Mouse (Mus musculus): ENCODE results near the gene Gtpbp3. TPM values are rescaled to one million over a fixed set of nuclear protein-coding genes. Genes with fewer than 3 reads are reported as not detected.

The Gtpbp3 gene
- polyA plus RNA-seq, 1 experiment from 2014 or later = 8.3 TPM

DNA sequence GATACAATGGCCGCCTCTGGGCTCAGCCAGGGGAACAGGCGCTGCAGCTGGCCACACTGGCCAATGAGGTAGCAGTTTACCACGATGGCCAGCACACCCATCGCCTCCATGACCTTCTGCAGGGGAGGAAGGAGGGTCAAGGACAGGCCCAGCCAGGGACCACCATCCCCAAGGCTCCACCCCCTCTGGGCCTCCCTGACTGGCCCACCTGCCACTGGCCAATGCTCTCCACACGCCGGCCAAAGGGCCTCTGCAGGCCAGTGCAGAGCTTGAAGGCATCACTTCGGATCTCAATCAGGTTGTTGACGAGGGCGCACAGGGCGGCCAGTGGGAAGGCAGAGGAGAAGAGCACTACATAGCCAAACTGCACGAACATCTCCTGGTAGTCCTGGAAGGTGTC, 9.0 kb upstream of the Gtpbp3 start:
- no peaks in the 10 kb centered on the region for H3K9me3 ChIP-seq (ENCODE audit: control insufficient read depth, low read length)
- H3K27ac ChIP-seq (replicated peaks; ENCODE audit: low read depth, low read length) = no peak overlapping the region
- WGBS = 91% methylated on average over 11 of the region's 11 CpGs
- no peak overlapping the region for H3K4me3 ChIP-seq (ENCODE audit: low read depth, low read length)
- H3K9ac ChIP-seq (ENCODE audit: low read length) = no peak overlapping the region
- no peak for DNase-seq (ENCODE audit: low spot score)
- peaks cover 9% of the 10 kb centered on the region; the same call in 1 of the 2 replicates for H3K36me3 ChIP-seq (ENCODE audit: control insufficient read depth, insufficient read depth, low read length)
- ATAC-seq (ENCODE audit: insufficient number of reproducible peaks, low FRiP score, low TSS enrichment, low read depth) = no peak
- H3K27me3 ChIP-seq (ENCODE audit: control insufficient read depth, insufficient read depth, low read length) = no peaks in the 10 kb centered on the region
- H3K4me2 ChIP-seq (ENCODE audit: low read depth, severe bottlenecking) = no peak overlapping the region
- peaks cover 12% of the 10 kb centered on the region; the same call in 1 of the 2 replicates for H3K4me1 ChIP-seq (ENCODE audit: control insufficient read depth, insufficient read depth, low read length)

DNA sequence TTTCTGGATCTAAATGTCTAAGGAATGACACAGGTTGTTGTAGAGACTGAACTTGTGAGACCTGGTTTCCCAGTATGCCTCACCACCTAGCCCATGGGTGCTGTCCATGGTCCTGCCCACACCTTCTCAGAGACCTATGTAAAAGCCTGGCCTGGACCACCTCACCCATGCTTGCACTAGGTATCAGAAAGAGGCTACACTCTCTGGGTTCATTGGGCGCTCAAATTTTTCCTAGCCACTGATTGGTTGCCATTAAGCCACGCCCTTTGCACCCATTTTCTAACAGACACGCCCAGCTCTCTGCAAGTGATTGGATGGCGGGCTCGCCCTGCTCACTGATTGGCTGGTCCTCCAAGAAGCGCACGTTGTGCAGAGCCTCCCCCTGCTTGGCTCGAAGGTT, 4.0 kb upstream of the Gtpbp3 start:
- Histone ChIP-seq H3K27me3 (ENCODE audit: control insufficient read depth, insufficient read depth, low read length) (no peaks in the 10 kb centered on the region), H3K36me3 (ENCODE audit: control insufficient read depth, insufficient read depth, low read length) (peaks cover 2% of the 10 kb centered on the region; the same call in 1 of the 2 replicates), H3K4me1 (ENCODE audit: control insufficient read depth, insufficient read depth, low read length) (peaks cover 8% of the 10 kb centered on the region), H3K9me3 (ENCODE audit: control insufficient read depth, low read length) (no peaks in the 10 kb centered on the region), H3K27ac (replicated peaks; ENCODE audit: low read depth, low read length) (no peak overlapping the region), H3K4me2 (ENCODE audit: low read depth, severe bottlenecking) (no peak overlapping the region), H3K9ac (ENCODE audit: low read length) (no peak overlapping the region), H3K4me3 (ENCODE audit: low read depth, low read length) (no peak overlapping the region; the same call in none of the 2 replicates)
- DNase-seq (ENCODE audit: low spot score) = peak; percentile 86
- no peak for ATAC-seq (ENCODE audit: insufficient number of reproducible peaks, low FRiP score, low TSS enrichment, low read depth)
- 47% methylated on average over 8 of the region's 8 CpGs for WGBS

DNA sequence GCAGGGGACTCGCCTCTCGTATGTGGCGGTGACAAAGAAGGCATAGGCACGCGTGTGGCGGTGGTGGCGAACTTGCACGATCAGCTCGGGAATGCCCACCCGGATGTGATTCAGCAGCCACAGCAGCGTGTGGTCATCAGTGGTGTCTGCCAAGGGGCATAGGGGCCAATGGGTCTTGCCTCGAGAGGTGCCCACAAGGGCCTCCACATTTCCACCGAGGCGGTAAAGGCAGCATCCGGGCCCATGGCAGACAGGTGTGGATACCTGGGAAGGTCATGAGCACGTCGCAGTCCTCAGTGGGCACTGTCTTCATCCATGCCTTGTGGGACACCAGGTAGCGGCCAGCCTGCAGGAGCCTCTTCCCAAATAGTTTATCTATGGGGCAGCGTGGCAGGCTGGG, 3.2 kb upstream of the Gtpbp3 start:
- DNase-seq (ENCODE audit: low spot score) (no peak), ATAC-seq (ENCODE audit: insufficient number of reproducible peaks, low FRiP score, low TSS enrichment, low read depth) (no peak)
- no peaks in the 10 kb centered on the region for H3K9me3 ChIP-seq (ENCODE audit: control insufficient read depth, low read length)
- peaks cover 2% of the 10 kb centered on the region; the same call in 1 of the 2 replicates for H3K36me3 ChIP-seq (ENCODE audit: control insufficient read depth, insufficient read depth, low read length)
- no peaks in the 10 kb centered on the region for H3K27me3 ChIP-seq (ENCODE audit: control insufficient read depth, insufficient read depth, low read length)
- peak overlapping the region; percentile 91; the same call in 1 of the 2 replicates for H3K4me3 ChIP-seq (ENCODE audit: low read depth, low read length)
- WGBS = 93% methylated on average over 19 of the region's 19 CpGs
- H3K4me1 ChIP-seq (ENCODE audit: control insufficient read depth, insufficient read depth, low read length) = peaks cover 15% of the 10 kb centered on the region
- peak overlapping the region; percentile 82; the same call in 1 of the 2 replicates for H3K4me2 ChIP-seq (ENCODE audit: low read depth, severe bottlenecking)
- no peak overlapping the region for H3K27ac ChIP-seq (replicated peaks; ENCODE audit: low read depth, low read length)
- H3K9ac ChIP-seq (ENCODE audit: low read length) = no peak overlapping the region; the same call in 1 of the 2 replicates

DNA sequence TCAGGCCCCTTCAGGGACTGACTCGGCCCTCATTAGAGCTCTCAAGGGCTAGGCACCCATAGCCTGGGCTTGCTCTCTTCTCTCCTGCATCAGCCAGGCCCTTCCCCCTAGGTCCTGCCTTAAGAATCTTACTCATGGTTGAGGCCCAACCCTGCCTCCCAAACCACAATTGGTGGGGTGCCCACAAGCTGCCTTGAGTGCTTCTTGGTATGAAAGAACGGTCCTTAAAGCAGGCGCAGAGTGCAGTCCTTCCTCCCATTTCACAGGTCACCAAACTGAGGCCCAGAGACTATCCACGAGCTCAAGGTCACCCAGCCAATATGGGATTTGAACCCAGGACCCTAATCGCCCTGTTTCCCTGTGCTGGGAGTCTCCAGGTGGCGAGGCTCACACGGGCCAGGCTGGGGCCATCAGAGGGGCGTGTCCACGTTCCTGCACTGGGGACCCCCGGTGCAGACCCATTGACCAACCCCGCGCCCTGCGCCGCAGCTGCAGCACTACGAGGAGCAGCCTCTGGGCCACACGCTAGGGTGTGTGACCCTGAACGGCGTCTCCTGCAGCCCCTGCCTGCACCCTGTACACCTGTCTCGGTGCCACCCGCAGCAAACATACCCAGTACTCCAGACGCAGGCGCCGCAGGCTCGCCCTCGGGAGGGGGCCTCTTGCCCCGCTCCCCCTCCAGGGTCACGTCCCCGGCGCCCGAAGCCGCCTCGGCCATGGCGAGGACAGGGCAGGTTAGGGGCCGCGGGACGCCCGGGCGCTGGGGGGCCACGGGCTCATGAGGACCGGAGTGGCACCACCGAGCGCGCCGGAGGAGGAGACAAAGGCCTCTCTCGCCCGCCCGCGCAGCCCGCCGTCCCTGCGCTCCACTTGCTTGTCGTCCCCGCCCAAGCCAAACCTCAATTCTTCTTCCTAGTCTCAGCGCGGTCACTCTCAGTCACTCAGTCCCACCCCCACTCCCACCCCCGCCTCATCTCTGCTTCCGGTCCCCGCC, 2.5 kb upstream of the Gtpbp3 start, which contains the start of gene Ano8:
Ano8 (minus strand) TSS at position 822 of the 994 bp plus-strand sequence.
- peak; percentile 92 for DNase-seq (ENCODE audit: low spot score)
- H3K27ac ChIP-seq (replicated peaks; ENCODE audit: low read depth, low read length) = peak within 1 kb of the TSS; percentile 73; the same call in 1 of the 2 replicates
- WGBS = 6% methylated on average over 52 of the region's 58 CpGs
- peak; percentile 45; the same call in 1 of the 2 replicates for ATAC-seq (ENCODE audit: insufficient number of reproducible peaks, low FRiP score, low TSS enrichment, low read depth)
- peaks cover 2% of the 10 kb centered on the region; the same call in 1 of the 2 replicates for H3K36me3 ChIP-seq (ENCODE audit: control insufficient read depth, insufficient read depth, low read length)
- H3K9me3 ChIP-seq (ENCODE audit: control insufficient read depth, low read length) = no peaks in the 10 kb centered on the region
- no peaks in the 10 kb centered on the region for H3K27me3 ChIP-seq (ENCODE audit: control insufficient read depth, insufficient read depth, low read length)
- H3K4me3 ChIP-seq (ENCODE audit: low read depth, low read length) = peak within 1 kb of the TSS; percentile 91
- H3K4me2 ChIP-seq (ENCODE audit: low read depth, severe bottlenecking) = peak within 1 kb of the TSS; percentile 82
- peaks cover 17% of the 10 kb centered on the region for H3K4me1 ChIP-seq (ENCODE audit: control insufficient read depth, insufficient read depth, low read length)
- H3K9ac ChIP-seq (ENCODE audit: low read length) = peak within 1 kb of the TSS; percentile 91

DNA sequence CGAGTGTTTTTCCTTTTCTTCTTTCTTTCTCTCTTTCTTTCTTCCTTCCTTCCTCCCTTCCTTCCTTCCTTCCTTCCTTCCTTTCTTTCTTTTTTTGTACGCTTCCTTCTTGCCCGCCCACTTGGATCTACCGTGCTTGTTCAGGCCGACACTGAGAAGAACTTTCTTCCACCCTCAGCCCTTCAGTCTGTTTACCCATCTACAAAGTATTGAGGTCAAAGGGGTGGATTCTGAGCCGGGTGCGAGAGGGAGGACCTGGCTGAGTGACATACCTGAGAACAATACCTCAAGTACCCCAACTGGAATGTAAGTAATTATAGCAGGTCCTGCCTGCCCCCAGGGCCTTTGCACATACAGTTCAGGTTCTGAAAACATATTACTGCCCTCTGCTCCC, 1.8 kb upstream of the Gtpbp3 start:
- Histone ChIP-seq H3K27me3 (ENCODE audit: control insufficient read depth, insufficient read depth, low read length) (no peaks in the 10 kb centered on the region), H3K27ac (replicated peaks; ENCODE audit: low read depth, low read length) (no peak overlapping the region), H3K36me3 (ENCODE audit: control insufficient read depth, insufficient read depth, low read length) (peaks cover 5% of the 10 kb centered on the region; the same call in 1 of the 2 replicates), H3K4me1 (ENCODE audit: control insufficient read depth, insufficient read depth, low read length) (peaks cover 17% of the 10 kb centered on the region), H3K9ac (ENCODE audit: low read length) (peak overlapping the region; percentile 91), H3K9me3 (ENCODE audit: control insufficient read depth, low read length) (no peaks in the 10 kb centered on the region), H3K4me3 (ENCODE audit: low read depth, low read length) (peak overlapping the region; percentile 91; the same call in 1 of the 2 replicates), H3K4me2 (ENCODE audit: low read depth, severe bottlenecking) (peak overlapping the region; percentile 82; the same call in 1 of the 2 replicates)
- 30% methylated on average over 7 of the region's 7 CpGs for WGBS
- ATAC-seq (ENCODE audit: insufficient number of reproducible peaks, low FRiP score, low TSS enrichment, low read depth) = no peak
- DNase-seq (ENCODE audit: low spot score) = no peak

DNA sequence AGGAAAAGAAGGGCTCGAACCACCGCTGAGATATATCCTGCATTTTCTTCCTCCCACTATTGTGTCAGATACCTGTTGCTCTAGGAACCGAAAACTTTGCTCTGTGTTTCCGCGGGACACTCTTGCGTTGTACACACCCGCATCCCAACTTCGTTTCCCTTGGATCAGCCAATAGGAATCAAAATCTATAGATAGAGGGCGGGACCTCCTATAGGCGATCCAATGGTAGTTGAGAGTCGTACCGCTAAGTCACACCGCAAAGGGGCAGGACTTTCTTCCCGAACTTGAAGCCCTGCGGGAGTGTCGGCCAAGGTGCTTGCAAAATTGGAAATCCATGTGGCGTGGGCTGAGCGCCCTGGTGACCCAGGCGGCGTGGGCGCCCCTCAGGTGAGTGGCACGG, 551 bp downstream of the Gtpbp3 start:
- Histone ChIP-seq H3K27ac (replicated peaks; ENCODE audit: low read depth, low read length) (peak overlapping the region; percentile 77; the same call in 1 of the 2 replicates), H3K9ac (ENCODE audit: low read length) (peak overlapping the region; percentile 81), H3K27me3 (ENCODE audit: control insufficient read depth, insufficient read depth, low read length) (no peaks in the 10 kb centered on the region), H3K4me3 (ENCODE audit: low read depth, low read length) (peak overlapping the region; percentile 88), H3K4me1 (ENCODE audit: control insufficient read depth, insufficient read depth, low read length) (peaks cover 17% of the 10 kb centered on the region), H3K36me3 (ENCODE audit: control insufficient read depth, insufficient read depth, low read length) (peaks cover 8% of the 10 kb centered on the region; the same call in 1 of the 2 replicates), H3K4me2 (ENCODE audit: low read depth, severe bottlenecking) (peak overlapping the region; percentile 100), H3K9me3 (ENCODE audit: control insufficient read depth, low read length) (no peaks in the 10 kb centered on the region)
- DNase-seq (ENCODE audit: low spot score) (peak; percentile 96), ATAC-seq (ENCODE audit: insufficient number of reproducible peaks, low FRiP score, low TSS enrichment, low read depth) (peak; percentile 82)
- WGBS = 0% methylated on average over 22 of the region's 22 CpGs

DNA sequence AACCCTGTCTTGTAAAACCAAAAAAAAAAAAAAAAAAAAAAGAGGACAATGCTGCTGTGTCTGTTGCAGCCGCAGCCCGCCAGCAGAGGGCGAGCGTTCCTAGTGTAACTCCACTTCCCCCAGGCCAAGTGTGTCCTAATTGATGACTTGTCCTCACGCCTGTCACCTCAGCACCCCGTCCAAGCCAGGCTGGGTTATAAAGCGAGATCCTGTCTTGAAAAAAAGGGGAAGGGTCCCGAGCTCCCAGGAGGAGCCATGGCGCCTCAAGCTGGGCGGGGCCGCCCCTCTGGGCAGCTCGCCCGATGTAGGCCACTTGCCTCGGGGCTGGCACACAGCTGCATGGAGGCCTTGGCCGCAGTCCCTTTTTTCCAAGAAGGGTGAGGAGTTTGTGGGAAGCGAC, 7.1 kb downstream of the Gtpbp3 start:
- no peak overlapping the region for H3K4me3 ChIP-seq (ENCODE audit: low read depth, low read length)
- H3K9ac ChIP-seq (ENCODE audit: low read length) = no peak overlapping the region
- H3K36me3 ChIP-seq (ENCODE audit: control insufficient read depth, insufficient read depth, low read length) = peaks cover 13% of the 10 kb centered on the region
- DNase-seq (ENCODE audit: low spot score) (peak; percentile 89), ATAC-seq (ENCODE audit: insufficient number of reproducible peaks, low FRiP score, low TSS enrichment, low read depth) (peak; percentile 14; the same call in 1 of the 2 replicates)
- H3K4me2 ChIP-seq (ENCODE audit: low read depth, severe bottlenecking) = no peak overlapping the region
- no peaks in the 10 kb centered on the region for H3K27me3 ChIP-seq (ENCODE audit: control insufficient read depth, insufficient read depth, low read length)
- H3K9me3 ChIP-seq (ENCODE audit: control insufficient read depth, low read length) = no peaks in the 10 kb centered on the region
- H3K4me1 ChIP-seq (ENCODE audit: control insufficient read depth, insufficient read depth, low read length) = peaks cover 36% of the 10 kb centered on the region
- 30% methylated on average over 16 of the region's 16 CpGs for WGBS
- no peak overlapping the region for H3K27ac ChIP-seq (replicated peaks; ENCODE audit: low read depth, low read length)

DNA sequence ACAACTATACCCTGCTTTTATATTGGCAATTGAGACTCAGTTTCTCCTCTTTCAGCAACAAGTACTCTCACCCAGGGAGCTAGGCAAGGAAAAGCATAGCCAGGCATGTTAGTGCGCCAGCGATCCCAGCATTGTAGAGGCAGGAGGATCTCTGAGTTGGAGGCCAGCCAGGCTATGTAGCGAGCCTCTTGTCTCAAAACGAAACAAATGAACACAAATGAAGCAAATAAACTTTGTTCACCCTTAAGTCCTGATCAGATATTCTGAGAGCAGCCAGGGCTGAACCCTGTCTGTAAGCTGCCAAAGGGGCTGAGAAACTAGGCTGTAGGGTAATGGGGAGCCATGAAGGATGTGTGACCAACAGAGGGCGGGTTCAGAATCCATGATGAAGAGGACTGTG, 7.9 kb downstream of the Gtpbp3 start:
- DNase-seq (ENCODE audit: low spot score) = no peak
- peaks cover 35% of the 10 kb centered on the region for H3K4me1 ChIP-seq (ENCODE audit: control insufficient read depth, insufficient read depth, low read length)
- no peak overlapping the region for H3K27ac ChIP-seq (replicated peaks; ENCODE audit: low read depth, low read length)
- H3K9me3 ChIP-seq (ENCODE audit: control insufficient read depth, low read length) = no peaks in the 10 kb centered on the region
- peaks cover 13% of the 10 kb centered on the region for H3K36me3 ChIP-seq (ENCODE audit: control insufficient read depth, insufficient read depth, low read length)
- H3K4me2 ChIP-seq (ENCODE audit: low read depth, severe bottlenecking) = no peak overlapping the region
- H3K9ac ChIP-seq (ENCODE audit: low read length) = no peak overlapping the region
- no peak overlapping the region for H3K4me3 ChIP-seq (ENCODE audit: low read depth, low read length)
- WGBS = 96% methylated on average over 5 of the region's 5 CpGs
- no peak for ATAC-seq (ENCODE audit: insufficient number of reproducible peaks, low FRiP score, low TSS enrichment, low read depth)
- H3K27me3 ChIP-seq (ENCODE audit: control insufficient read depth, insufficient read depth, low read length) = no peaks in the 10 kb centered on the region
